Mouse (Mus musculus) kidney, postnatal 0 days (tissue): Measurements from ENCODE around the gene Atf7ip2. TPM values are rescaled to one million over a fixed set of nuclear protein-coding genes. Genes with fewer than 3 reads are reported as not detected.
A peak's percentile ranks its signal among the peaks of the same experiment; 100 is the strongest.

Experiments
- ATAC-seq: fragments of 200-750 bp; cut with Nextera tagmentation; replicated peaks from 2 replicates; pipeline ENCODE4 v1.8.0; 2017; ENCODE audit warnings: low read depth, moderate number of reproducible peaks, moderate TSS enrichment, moderate library complexity; ENCODE audit not compliant: low FRiP score
- DNase-seq: peaks from one replicate; pipeline ENCODE4 v3.0.0-alpha.2; 2016; ENCODE audit warnings: low spot score
- H3K27ac ChIP-seq: fragments of 300-500 bp; sonication (generic); 2 replicates; pipeline ENCODE4 v1.5.1; 2014; ENCODE audit warnings: mild to moderate bottlenecking
- H3K27me3 ChIP-seq: fragments of 300-500 bp; sonication (generic); 2 replicates; pipeline ENCODE4 v1.6.1; 2014; ENCODE audit warnings: low read length, mixed read lengths; ENCODE audit not compliant: insufficient read depth
- H3K36me3 ChIP-seq: fragments of 300-500 bp; sonication (generic); 2 replicates; pipeline ENCODE4 v1.6.1; 2014; ENCODE audit warnings: low read length, mixed read lengths; ENCODE audit not compliant: insufficient read depth
- H3K4me1 ChIP-seq: fragments of 300-500 bp; sonication (generic); replicated peaks from 2 replicates; pipeline ENCODE4 v1.6.1; 2014; ENCODE audit warnings: antibody characterized with exemption, low read length, mixed read lengths; ENCODE audit not compliant: insufficient read depth
- H3K4me2 ChIP-seq: fragments of 300-500 bp; sonication (generic); 2 replicates; pipeline ENCODE4 v1.6.1; 2014; ENCODE audit warnings: mild to moderate bottlenecking, low read length, moderate library complexity, mixed read lengths
- H3K4me3 ChIP-seq: fragments of 300-500 bp; sonication (generic); replicated peaks from 2 replicates; pipeline ENCODE4 v1.5.1; 2014; ENCODE audit warnings: low read depth, low read length
- H3K9ac ChIP-seq: fragments of 300-500 bp; sonication (generic); 2 replicates; pipeline ENCODE4 v1.6.1; 2014; ENCODE audit warnings: low read depth, low read length
- H3K9me3 ChIP-seq: fragments of 300-500 bp; sonication (generic); replicated peaks from 2 replicates; pipeline ENCODE4 v1.6.1; 2016; ENCODE audit warnings: low read length, inconsistent platforms, mixed read lengths
- CTCF ChIP-seq: IDR thresholded peaks from 2 replicates; pipeline ENCODE4 v1.5.1; 2016; ENCODE audit warnings: antibody characterized with exemption, low read depth, mild to moderate bottlenecking, moderate library complexity
- WGBS: fragments of 180-500 bp; shearing (Covaris S2); extraction: QIAGEN DNeasy Blood & Tissue Kit; methylation state at CpG from one replicate; pipeline ENCODE4 v1.1.7; 2014; 5-methylcytosine and 5-hydroxymethylcytosine counted together
- polyA plus RNA-seq: library from polyadenylated mRNA; unstranded; fragments of >200 nt; fragmentation: Nextera tagmentation; extraction: Ambion mirVana; gene quantifications from 2 replicates; pipeline ENCODE4 v1.2.1, GENCODE M21; 2015

The Atf7ip2 gene
- polyA plus RNA-seq, result 0.79 and 0.96 TPM in 2 replicates

DNA sequence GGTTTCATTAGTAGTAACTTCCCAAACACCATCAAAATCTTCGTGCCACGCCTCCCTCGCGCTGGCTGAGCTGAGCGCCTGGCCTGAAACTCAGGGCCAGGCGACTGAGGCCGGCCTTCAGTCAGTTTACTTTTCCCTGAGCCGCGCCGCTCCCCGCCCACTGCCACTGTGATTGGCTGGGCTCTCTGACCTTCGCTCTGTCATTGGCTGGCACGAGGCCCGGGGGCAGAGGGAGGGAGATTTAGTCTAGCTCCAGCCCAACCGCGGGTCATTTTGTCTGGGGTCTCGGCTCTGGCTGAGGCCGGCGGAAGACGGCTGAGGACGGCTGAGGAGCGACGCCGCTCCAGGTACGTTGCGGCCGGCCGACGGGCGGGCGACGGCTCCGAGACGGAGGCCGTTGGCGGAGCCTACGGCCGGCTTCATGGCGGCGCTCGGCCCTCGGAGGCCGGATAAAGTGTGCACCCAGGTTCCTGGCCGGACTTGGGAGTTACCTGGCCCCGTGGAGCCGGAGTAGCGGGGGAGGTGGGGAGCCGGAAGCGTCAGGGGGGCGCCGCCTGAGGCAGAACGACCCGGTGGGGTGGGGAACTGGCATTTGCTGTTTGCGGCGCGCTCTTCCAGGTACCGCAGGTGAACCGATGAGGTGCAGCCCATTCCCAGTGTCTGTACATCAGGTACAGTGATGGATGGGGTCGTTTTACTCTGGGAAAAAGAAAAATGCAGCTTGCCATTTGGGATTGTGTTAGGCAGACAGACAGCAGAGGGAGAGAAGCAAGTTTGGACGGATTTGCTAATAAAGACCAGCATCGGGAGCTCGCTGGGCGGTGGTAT lies at the start of gene Atf7ip2:
Gene Atf7ip2, plus strand, starts transcription at position 34 of the 828 bp plus-strand sequence.
- H3K27ac ChIP-seq, result no peak within 1 kb of the TSS
- H3K4me1 ChIP-seq, result 0 out of 2 replicates have a peak, but pooled peaks cover 6% of the 10 kb centered on the region
- ATAC-seq, result peak; percentile 99

DNA sequence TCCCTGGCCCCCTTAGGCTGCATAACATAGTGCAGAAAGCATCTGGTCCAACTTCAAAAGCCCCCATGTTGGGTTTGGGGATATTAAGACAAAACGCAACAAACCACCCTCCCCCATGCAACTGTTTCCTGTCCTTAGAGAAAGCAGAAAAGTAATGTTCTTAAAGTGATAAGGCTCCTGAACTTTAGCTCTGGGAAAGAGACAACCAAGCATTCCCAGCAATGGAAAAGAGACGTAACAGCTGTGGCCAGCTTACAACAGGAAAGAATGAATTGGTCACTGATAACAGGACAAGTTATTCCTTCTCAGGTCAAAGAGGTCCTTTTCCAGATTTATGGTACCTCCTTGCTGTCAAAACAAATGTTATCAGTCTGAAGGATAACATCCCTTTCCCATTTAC lies 49.3 kb upstream of the Atf7ip2 start:
- Histone ChIP-seq H3K9ac (no peak overlapping the region), H3K4me1 (no peaks in the 10 kb centered on the region), H3K36me3 (no peaks in the 10 kb centered on the region), H3K4me2 (no peak overlapping the region), H3K4me3 (no peak overlapping the region), H3K27me3 (no peaks in the 10 kb centered on the region), H3K9me3 (no peaks in the 10 kb centered on the region), H3K27ac (no peak overlapping the region)
- DNase-seq (peak; percentile 44), ATAC-seq (no peak)
- TF ChIP-seq CTCF, result no peak
- 54% methylated on average over 2 of the region's 2 CpGs for WGBS

More for the DNA sequence above, at the start of gene Atf7ip2:
- under 1% methylated on average over 63 of the region's 63 CpGs for WGBS
- peak within 1 kb of the TSS; percentile 59; the same call in 1 of the 2 replicates for H3K9ac ChIP-seq
- H3K36me3 ChIP-seq, result no peaks in the 10 kb centered on the region
- TF ChIP-seq CTCF, result no peak
- DNase-seq, result peak; percentile 94
- H3K4me2 ChIP-seq, result peak within 1 kb of the TSS; percentile 98
- H3K4me3 ChIP-seq, result peak within 1 kb of the TSS; percentile 46
- H3K9me3 ChIP-seq, result 0 out of 2 replicates have a peak, but pooled peaks cover 3% of the 10 kb centered on the region
- no peaks in the 10 kb centered on the region for H3K27me3 ChIP-seq

GRCm38 (mm10) chr16:10147401-10147800 lies 45.1 kb upstream of the Atf7ip2 start:
- Histone ChIP-seq H3K27me3 (no peaks in the 10 kb centered on the region), H3K4me2 (no peak overlapping the region), H3K9me3 (no peaks in the 10 kb centered on the region), H3K4me1 (no peaks in the 10 kb centered on the region), H3K9ac (no peak overlapping the region), H3K36me3 (no peaks in the 10 kb centered on the region), H3K27ac (no peak overlapping the region), H3K4me3 (no peak overlapping the region)
- ATAC-seq, result no peak
- 92% methylated on average over 5 of the region's 5 CpGs for WGBS
- DNase-seq, result no peak
- no peak for TF ChIP-seq CTCF

DNA sequence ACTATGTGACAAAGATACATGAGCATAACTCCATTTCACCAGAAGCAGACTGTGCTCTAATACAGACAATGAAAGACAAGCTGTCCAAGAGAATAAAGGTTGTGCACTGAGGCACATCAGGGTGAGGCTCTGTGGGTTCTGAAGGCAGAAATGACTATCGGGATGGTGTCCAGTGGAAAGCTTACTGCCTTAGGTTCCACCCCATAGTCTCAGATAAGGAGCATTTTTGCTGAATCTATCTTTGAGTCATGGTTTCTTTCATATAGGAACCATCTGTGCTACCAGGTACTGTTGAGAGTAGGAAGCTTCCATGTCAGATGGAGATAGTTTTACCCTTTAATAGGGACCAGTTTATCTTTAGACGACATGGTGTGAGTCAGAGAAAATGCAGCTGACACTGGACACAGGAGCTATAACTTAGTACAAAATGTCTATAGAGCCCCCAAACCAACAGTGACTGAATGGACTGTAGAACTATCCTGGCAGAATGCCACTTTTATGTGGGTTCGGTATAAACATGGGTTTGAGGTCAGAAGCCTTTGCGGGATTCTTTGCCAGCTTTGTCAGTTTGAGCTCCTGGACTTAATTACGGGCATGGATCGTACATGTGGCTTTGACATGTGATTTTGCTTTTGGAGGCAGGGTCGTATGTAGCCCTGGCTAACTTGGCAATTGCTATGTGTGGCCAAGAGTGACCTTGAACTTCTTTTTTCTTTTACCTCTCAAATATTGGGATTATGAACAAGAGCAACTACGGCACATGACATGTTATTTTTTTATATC lies 23.2 kb upstream of the Atf7ip2 start:
- Histone ChIP-seq H3K4me1 (no peaks in the 10 kb centered on the region), H3K9me3 (no peaks in the 10 kb centered on the region), H3K4me2 (no peak overlapping the region), H3K27ac (no peak overlapping the region), H3K4me3 (no peak overlapping the region), H3K36me3 (no peaks in the 10 kb centered on the region), H3K27me3 (no peaks in the 10 kb centered on the region), H3K9ac (no peak overlapping the region)
- 88% methylated on average over 8 of the region's 8 CpGs for WGBS
- no peak for DNase-seq
- no peak for ATAC-seq
- TF ChIP-seq CTCF, result no peak

GRCm38 (mm10) chr16:10170005-10170404 lies 22.5 kb upstream of the Atf7ip2 start, which contains the start of gene Rpl39l:
TSS of gene Rpl39l (plus strand) at chr16:10170226.
- whole genome bisulfite sequencing, result 90% methylated on average over 22 of the region's 22 CpGs
- no peak for ATAC-seq
- no peak for TF ChIP-seq CTCF
- Histone ChIP-seq H3K4me3 (no peak within 1 kb of the TSS), H3K4me1 (no peaks in the 10 kb centered on the region), H3K4me2 (no peak within 1 kb of the TSS), H3K36me3 (no peaks in the 10 kb centered on the region), H3K9ac (no peak within 1 kb of the TSS), H3K27ac (no peak within 1 kb of the TSS), H3K9me3 (no peaks in the 10 kb centered on the region), H3K27me3 (no peaks in the 10 kb centered on the region)
- DNase-seq, result no peak

DNA sequence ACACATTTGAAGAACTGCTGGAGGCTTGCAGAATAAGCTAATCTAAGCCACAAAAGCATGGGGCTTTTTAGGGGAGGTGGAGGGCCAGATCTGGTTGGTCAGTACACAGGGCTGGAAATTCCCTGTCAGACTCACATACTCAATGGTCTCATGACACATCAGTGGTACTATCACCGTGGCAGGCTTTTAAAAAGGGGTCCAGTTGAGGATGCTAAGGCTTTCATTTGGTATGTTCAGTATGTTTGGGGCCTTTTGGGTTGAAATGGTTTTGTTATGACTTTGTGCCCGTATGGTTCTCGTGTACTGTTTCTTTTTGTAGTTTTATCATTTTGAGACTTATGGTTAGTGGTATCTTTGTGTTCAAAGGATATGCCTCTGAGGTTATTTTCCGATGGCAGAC lies 21.2 kb upstream of the Atf7ip2 start:
- TF ChIP-seq CTCF, result no peak

More for the DNA sequence above, 21.2 kb upstream of the Atf7ip2 start:
- ATAC-seq, result no peak
- no peaks in the 10 kb centered on the region for H3K27me3 ChIP-seq
- no peaks in the 10 kb centered on the region for H3K4me1 ChIP-seq
- H3K36me3 ChIP-seq, result no peaks in the 10 kb centered on the region
- WGBS, result 92% methylated on average over 4 of the region's 4 CpGs
- no peak for DNase-seq
- no peaks in the 10 kb centered on the region for H3K9me3 ChIP-seq
- H3K27ac ChIP-seq, result no peak overlapping the region
- H3K4me3 ChIP-seq, result no peak overlapping the region
- H3K4me2 ChIP-seq, result no peak overlapping the region
- no peak overlapping the region for H3K9ac ChIP-seq
